Mouse (Mus musculus) retina, postnatal 1 day (tissue): Measurements from ENCODE around the gene Btrc.
A peak's percentile ranks its signal among the peaks of the same experiment; 100 is the strongest.
"Not testable (repeated sequence)": the region's sequence is repeated elsewhere in the genome, so short reads cannot be mapped to it uniquely, and the experiment has no call there.

Experiments
- DNase-seq: peaks from one replicate; pipeline ENCODE4 v3.0.0-alpha.2; 2012

Gene Btrc

GRCm38 (mm10) chr19:45535214-45535735 is 171.7 kb downstream of the Btrc start:
- no peak for DNase-seq

GRCm38 (mm10) chr19:45535929-45536328 is 172.4 kb downstream of the Btrc start:
- peak; percentile 34 for DNase-seq

DNA sequence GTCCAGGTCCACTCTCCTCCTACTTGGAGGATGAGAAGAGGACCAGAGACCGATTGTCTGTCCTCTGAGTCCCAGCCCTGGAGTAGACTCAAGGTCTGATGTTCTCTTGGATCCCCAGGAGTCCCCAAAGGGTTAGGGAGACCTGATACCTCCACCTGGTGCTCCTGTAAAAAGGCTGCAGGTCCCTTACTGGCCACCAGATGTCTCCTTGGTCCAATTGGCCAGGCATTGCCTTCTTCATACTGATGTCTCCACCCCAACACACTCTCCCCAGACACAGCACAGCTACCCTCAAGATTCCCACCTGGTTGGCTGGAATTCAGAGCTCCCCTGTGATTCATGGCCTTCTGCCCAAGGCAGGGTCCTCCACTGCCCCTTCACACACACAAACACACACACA is 174.0 kb downstream of the Btrc start:
- DNase-seq, result peak; percentile 64

DNA sequence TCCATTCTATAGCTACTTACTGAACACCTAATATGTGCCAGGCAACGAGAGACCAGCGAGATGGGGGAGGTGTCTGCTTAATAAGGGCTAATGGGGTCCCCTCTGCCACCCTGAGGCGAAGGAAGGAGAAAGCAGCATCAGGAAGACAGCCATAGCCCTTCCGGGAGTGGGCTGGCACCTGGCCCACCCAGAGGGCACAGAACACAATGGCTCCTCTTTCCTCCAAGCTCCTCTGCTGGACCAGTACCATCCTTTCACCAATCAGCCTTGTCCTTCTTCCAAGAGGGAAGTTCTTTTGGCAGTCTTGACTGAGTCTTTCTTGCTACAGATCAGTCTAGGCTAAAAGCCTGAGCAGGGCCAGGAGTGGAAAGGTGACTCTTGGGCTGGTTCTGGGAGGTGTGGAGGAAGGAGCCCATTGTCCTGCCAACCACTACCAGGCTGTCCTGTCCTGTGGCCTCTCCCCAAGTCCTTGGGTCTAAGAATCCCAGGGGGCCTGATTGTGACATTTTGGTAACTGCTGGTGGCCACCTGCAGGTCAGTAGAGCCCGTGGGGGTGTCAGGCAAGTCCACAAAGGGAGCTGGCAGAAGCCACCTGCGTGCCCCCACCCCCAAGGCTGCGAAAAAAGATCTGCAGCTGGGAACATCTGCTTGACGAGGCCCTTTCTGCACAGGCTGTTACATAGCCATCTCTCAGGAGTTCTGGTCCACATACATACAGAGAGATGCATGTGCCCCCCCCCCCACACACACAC is 177.3 kb downstream of the Btrc start:
- DNase-seq, result peak; percentile 52

GRCm38 (mm10) chr19:45541409-45542041 is 178.0 kb downstream of the Btrc start:
- peak; percentile 86 for DNase-seq

GRCm38 (mm10) chr19:45542061-45542460 is 178.5 kb downstream of the Btrc start:
- DNase-seq, result peak; percentile 19

GRCm38 (mm10) chr19:45544152-45544924 is 180.8 kb downstream of the Btrc start:
- DNase-seq, result peak; percentile 27

DNA sequence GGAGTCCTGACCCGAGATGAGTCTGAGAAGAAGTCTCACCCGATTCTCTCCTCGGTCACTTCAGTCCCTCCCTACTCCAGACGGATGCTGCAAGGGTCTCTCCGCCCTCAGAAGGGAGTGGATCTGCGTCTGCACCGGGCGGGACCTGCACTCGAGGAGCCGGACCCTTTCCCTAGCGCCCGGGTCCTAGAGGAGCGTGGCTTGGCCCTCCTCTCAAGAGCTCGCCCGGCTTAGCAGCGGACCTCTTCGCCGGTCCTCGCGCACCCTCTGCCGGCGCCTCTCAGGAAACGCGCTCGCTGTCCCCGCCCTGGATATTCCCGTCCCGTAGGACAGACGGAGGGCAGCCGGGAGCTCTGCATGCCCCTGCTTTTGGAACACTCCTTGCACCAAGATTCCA is 181.4 kb downstream of the Btrc start:
- DNase-seq, result peak; percentile 87

- DNase-seq, result not testable (repeated sequence)
Measured at GRCm38 (mm10) chr19:45548196-45548595, 184.7 kb downstream of the Btrc start.

DNA sequence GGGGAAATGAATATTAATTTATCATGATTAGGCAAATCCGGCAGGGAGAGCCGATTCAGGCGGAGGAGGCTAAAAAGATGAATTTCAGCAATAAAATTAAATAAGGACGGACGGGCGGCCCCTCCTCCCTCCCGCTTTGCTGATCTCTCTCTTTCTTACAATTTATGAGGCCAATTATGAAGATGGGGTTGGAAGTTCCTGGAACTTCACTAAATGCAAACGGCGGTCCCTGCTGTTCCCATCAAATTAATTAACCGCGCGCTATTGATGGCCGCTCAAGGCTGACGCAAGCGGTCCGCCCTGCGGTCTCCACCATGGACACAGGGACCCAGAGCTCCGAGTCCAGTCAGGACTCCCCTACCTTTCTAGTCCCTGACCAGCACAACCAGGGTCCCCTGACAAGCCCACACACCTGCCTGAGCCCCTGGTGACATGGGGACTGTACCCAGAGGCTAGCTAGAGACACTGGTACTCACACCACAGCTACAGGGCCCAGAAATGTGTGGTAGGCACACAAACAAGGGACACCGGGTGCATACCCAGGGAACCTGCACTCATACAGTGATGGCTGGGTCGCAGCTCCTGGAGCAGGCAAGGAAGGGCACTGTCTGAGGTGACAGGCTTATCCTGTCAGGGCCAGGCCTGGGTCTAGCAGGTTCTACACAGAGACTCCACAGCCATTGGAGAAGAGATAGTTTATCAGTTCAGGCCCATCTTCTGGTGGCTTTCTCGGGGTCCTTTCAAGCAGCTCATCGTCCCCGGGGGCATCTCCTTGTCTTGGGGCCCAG is 185.8 kb downstream of the Btrc start:
- DNase-seq, result peak; percentile 61

GRCm38 (mm10) chr19:45549948-45550347 is 186.4 kb downstream of the Btrc start:
- no peak for DNase-seq

GRCm38 (mm10) chr19:45552187-45552586 is 188.7 kb downstream of the Btrc start:
- no peak for DNase-seq

DNA sequence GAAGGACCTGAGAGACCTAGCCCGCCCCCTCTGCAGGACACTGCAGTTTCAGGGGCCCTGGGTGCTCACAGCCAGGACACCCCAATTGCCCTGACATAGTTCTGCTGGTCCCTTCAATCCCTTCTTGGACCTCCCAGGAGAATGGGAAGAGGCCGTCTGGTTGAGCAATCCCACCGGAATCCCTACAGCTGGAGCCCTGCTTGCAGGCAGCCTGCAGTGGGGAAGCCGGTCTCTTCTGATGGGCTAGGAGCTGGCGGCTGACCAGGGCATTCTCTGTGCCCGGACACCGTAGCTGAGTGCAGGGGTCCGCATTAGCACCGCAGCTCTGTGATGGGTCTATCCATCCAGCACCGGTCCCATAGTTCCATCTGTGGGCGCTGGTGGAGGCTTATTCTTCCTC is 190.6 kb downstream of the Btrc start:
- no peak for DNase-seq

- peak; percentile 93 for DNase-seq
Measured at GRCm38 (mm10) chr19:45560153-45560890, 196.8 kb downstream of the Btrc start, which contains the start of the genes Poll and Gm17018. TSS of gene Poll (minus strand) at chr19:45560531. TSS of gene Gm17018 (plus strand) at chr19:45560615.

GRCm38 (mm10) chr19:45565925-45566715 is 202.6 kb downstream of the Btrc start:
- DNase-seq, result no peak

DNA sequence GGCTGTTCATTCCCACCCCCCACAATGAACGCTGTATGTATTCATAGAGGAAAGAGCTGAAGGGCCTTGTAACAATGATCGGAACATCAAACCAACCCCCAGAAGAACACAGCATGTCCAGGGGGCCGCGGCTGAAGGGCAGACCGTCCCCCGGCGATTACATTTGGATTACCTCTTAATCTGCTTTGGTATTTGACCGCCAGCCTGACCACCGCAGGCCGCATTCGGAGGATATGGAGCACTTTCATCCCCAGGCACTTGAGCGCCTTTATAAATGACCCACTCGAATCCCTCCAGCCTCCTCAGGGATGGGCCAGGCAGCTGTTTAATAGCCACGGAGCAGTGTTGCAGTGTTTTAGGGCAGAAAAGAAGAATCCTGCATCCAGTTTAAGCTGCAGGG is 203.8 kb downstream of the Btrc start:
- peak; percentile 58 for DNase-seq

GRCm38 (mm10) chr19:45573033-45573432 is 209.5 kb downstream of the Btrc start:
- no peak for DNase-seq

GRCm38 (mm10) chr19:45573861-45574267 is 210.3 kb downstream of the Btrc start:
- peak; percentile 84 for DNase-seq

- no peak for DNase-seq
Measured at GRCm38 (mm10) chr19:45574339-45574898, 210.9 kb downstream of the Btrc start.

DNA sequence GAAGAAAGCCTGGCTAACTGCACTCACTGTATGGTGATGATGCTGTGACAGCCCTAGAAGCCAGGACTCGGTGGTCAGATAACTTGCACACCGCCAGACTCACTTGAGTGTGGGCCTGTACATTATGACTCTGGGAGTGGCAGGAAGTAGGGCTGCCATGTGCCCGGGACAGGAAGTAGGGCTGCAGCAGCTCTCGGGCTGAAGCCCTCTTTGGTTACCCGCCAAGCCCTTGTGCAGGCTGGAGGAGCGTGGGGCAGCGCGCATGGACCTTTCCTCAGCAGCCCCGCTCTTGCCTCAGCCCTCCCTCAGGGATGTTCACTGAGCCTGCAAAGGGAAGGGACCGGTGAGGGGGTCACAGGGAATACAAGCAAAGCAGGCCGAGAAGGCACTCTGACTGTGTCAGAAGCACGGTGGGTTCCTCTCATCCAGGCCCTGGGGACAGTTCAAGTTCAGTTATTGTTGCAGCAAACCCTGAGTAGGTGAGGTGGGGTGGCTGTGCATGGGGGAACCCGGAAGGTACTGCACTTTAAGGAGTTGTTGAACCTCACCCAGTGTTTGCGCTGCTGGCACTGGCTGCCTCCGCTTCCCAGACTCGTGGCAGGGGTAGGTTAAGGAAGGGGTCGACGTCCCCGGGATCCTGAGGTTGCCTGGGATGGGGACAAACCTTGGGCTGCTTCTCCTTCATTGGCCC is 211.6 kb downstream of the Btrc start:
- DNase-seq, result no peak
